Comparison of ENCODE assay signal across 34 mouse cellular contexts in the genomic region with DNA sequence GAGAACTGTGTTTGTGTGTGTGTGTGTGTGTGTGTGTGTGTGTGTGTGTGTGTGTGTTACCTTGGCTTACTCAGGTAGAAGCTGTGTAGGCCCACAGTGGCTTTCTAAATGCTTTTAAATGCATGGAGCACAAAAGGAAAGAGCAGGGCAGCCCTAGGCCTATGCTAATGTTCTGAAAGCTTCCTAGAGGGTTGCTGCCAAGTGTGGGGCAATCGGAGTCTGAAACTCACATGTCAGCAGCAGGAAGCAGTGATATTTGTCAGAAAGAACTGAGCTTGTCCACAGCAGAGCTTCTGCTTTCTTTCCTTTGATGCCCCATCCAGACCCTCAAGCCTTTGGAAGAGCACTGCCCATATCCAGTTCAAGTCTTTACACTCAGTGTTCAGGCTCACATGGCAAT. TPM values are rescaled to one million over a fixed set of nuclear protein-coding genes. Genes with fewer than 3 reads are reported as not detected.
DNase-seq lines count a peak whose midpoint lies in the region; ATAC-seq lines count a peak whose summit lies in the region.
"Had no signal": no experiment of that assay in that cellular context is flagged by ENCODE, and none has a peak within 500 bp of the region (broad histone marks: within the 10 kb centered on the region; RNA-seq: fewer than 3 reads in every experiment).

No protein-coding gene starts in this region.

- WGBS in midbrain, embryonic 11.5 days: 70% methylated on average over 1 of the region's 1 CpGs
- WGBS in midbrain, embryonic 14.5 days: 85% methylated on average over 1 of the region's 1 CpGs
- WGBS in forebrain, embryonic 16.5 days: 67% methylated on average over 1 of the region's 1 CpGs

- no peaks in the 10 kb centered on the region for H3K4me1 ChIP-seq in midbrain, embryonic 11.5 days (ENCODE audit: control insufficient read depth, insufficient read depth, low read length)
- H3K4me1 ChIP-seq in midbrain, embryonic 14.5 days (ENCODE audit: control insufficient read depth, insufficient read depth, low read length): peaks cover 4% of the 10 kb centered on the region; the same call in 1 of the 2 replicates
- peaks cover 6% of the 10 kb centered on the region for H3K4me1 ChIP-seq in forebrain, embryonic 16.5 days (replicated peaks; ENCODE audit: control insufficient read depth, insufficient read depth, low read length)
- H3K4me1 ChIP-seq: embryonic facial prominence, embryonic 12.5 days; forebrain, embryonic 15.5 days; heart, embryonic 12.5 days; hindbrain, embryonic 15.5 days; limb, embryonic 12.5 days had no signal

- no peaks in the 10 kb centered on the region for H3K27me3 ChIP-seq in midbrain, embryonic 11.5 days (ENCODE audit: control insufficient read depth, insufficient read depth, low read length)
- no peaks in the 10 kb centered on the region for H3K27me3 ChIP-seq in midbrain, embryonic 14.5 days (ENCODE audit: control insufficient read depth, insufficient read depth, low read length)
- H3K27me3 ChIP-seq in forebrain, embryonic 16.5 days (replicated peaks; ENCODE audit: control insufficient read depth, insufficient read depth, low read length): no peaks in the 10 kb centered on the region
- H3K27me3 ChIP-seq: embryonic facial prominence, embryonic 12.5 days; forebrain, embryonic 15.5 days; heart, embryonic 12.5 days; hindbrain, embryonic 15.5 days; limb, embryonic 12.5 days; liver, embryonic 13.5 days had no signal

- no peaks in the 10 kb centered on the region for H3K36me3 ChIP-seq in midbrain, embryonic 11.5 days (ENCODE audit: control insufficient read depth, insufficient read depth, low read length)
- no peaks in the 10 kb centered on the region for H3K36me3 ChIP-seq in midbrain, embryonic 14.5 days (ENCODE audit: control insufficient read depth, insufficient read depth, low read length)
- no peaks in the 10 kb centered on the region for H3K36me3 ChIP-seq in forebrain, embryonic 16.5 days (ENCODE audit: control insufficient read depth, insufficient read depth)
- H3K36me3 ChIP-seq: embryonic facial prominence, embryonic 12.5 days; forebrain, embryonic 10.5 days; forebrain, embryonic 15.5 days; heart, embryonic 12.5 days; hindbrain, embryonic 15.5 days; limb, embryonic 12.5 days; liver, embryonic 13.5 days had no signal

- intact Hi-C loops in heart, postnatal 36 days (cut with DNase I): no loop called here

- H3K9me3 ChIP-seq in midbrain, embryonic 11.5 days (ENCODE audit: control insufficient read depth, low read length): no peaks in the 10 kb centered on the region
- H3K9me3 ChIP-seq in midbrain, embryonic 14.5 days (ENCODE audit: control insufficient read depth, low read length): no peaks in the 10 kb centered on the region
- no peaks in the 10 kb centered on the region for H3K9me3 ChIP-seq in forebrain, embryonic 16.5 days (ENCODE audit: control insufficient read depth, low read length)
- H3K9me3 ChIP-seq: embryonic facial prominence, embryonic 12.5 days; forebrain, embryonic 10.5 days; forebrain, embryonic 15.5 days; heart, embryonic 12.5 days; hindbrain, embryonic 15.5 days; limb, embryonic 12.5 days; liver, embryonic 13.5 days had no signal

- no peak for ATAC-seq in midbrain, embryonic 11.5 days (ENCODE audit: low FRiP score)
- ATAC-seq in midbrain, embryonic 14.5 days (ENCODE audit: low FRiP score, low TSS enrichment): no peak
- ATAC-seq in forebrain, embryonic 16.5 days: no peak
- ATAC-seq: activated CD4-positive, CD25-positive, alpha-beta regulatory T cell, adult 4 months; forebrain, embryonic 15.5 days; inflammation-experienced regulatory T-cells, adult 6 months; midbrain, embryonic 16.5 days had no signal

- DNase-seq in heart, adult 11 months: peak; percentile 85
- DNase-seq in heart, postnatal 36 days: no peak
- DNase-seq in midbrain, embryonic 11.5 days (ENCODE audit: low spot score, missing footprints): peak; percentile 59
- no peak for DNase-seq in midbrain, embryonic 14.5 days
- DNase-seq in fat pad, adult 2 months (ENCODE audit: extremely low read depth, low read depth, low spot score): peak; percentile 31
- no peak for DNase-seq in adipocyte (ENCODE audit: low spot score)
- DNase-seq: B cell, adult 2 months; cerebellum, adult 11-12 months; cerebellum, adult 9-11 months; embryo, embryonic 11 days; gastrocnemius, postnatal 14 days; heart, adult 2 months; kidney, adult 2 months; kidney, postnatal 36 days; liver, embryonic 13.5 days; lung, embryonic 14.5 days; right cerebral cortex, postnatal 4 days; thymus, adult 18-20 months; thymus, postnatal 25 days had no signal

- H3K4me2 ChIP-seq in midbrain, embryonic 11.5 days: no peak overlapping the region
- no peak overlapping the region for H3K4me2 ChIP-seq in midbrain, embryonic 14.5 days (ENCODE audit: low read length)
- no peak overlapping the region for H3K4me2 ChIP-seq in forebrain, embryonic 16.5 days (ENCODE audit: low read length)
- H3K4me2 ChIP-seq: embryonic facial prominence, embryonic 12.5 days; forebrain, embryonic 15.5 days; heart, embryonic 12.5 days; hindbrain, embryonic 15.5 days; limb, embryonic 12.5 days; liver, embryonic 13.5 days; lung, embryonic 14.5 days had no signal

- no peak overlapping the region for H3K9ac ChIP-seq in midbrain, embryonic 11.5 days (ENCODE audit: low read length)
- no peak overlapping the region for H3K9ac ChIP-seq in midbrain, embryonic 14.5 days (replicated peaks; ENCODE audit: low read length)
- H3K9ac ChIP-seq in forebrain, embryonic 16.5 days (replicated peaks; ENCODE audit: low read depth, low read length): no peak overlapping the region
- H3K9ac ChIP-seq: embryonic facial prominence, embryonic 12.5 days; forebrain, embryonic 15.5 days; heart, embryonic 12.5 days; hindbrain, embryonic 15.5 days; limb, embryonic 12.5 days; liver, embryonic 13.5 days; lung, embryonic 14.5 days had no signal

- H3K4me3 ChIP-seq in midbrain, embryonic 11.5 days (ENCODE audit: low read depth, low read length): no peak overlapping the region
- no peak overlapping the region for H3K4me3 ChIP-seq in midbrain, embryonic 14.5 days (replicated peaks; ENCODE audit: low read depth, low read length)
- no peak overlapping the region for H3K4me3 ChIP-seq in forebrain, embryonic 16.5 days (replicated peaks; ENCODE audit: low read length)
- H3K4me3 ChIP-seq: embryonic facial prominence, embryonic 12.5 days; forebrain, embryonic 10.5 days; forebrain, embryonic 15.5 days; heart, adult 2 months; heart, embryonic 12.5 days; hindbrain, embryonic 15.5 days; layer of hippocampus, adult 2 months; left cerebral cortex, adult 2 months; limb, embryonic 12.5 days; liver, embryonic 13.5 days had no signal

- H3K27ac ChIP-seq in midbrain, embryonic 11.5 days (ENCODE audit: low read depth, low read length): no peak overlapping the region
- H3K27ac ChIP-seq in midbrain, embryonic 14.5 days (replicated peaks; ENCODE audit: low read depth, low read length): no peak overlapping the region
- H3K27ac ChIP-seq in forebrain, embryonic 16.5 days (ENCODE audit: low read length): no peak overlapping the region
- H3K27ac ChIP-seq: embryonic facial prominence, embryonic 12.5 days; forebrain, embryonic 10.5 days; forebrain, embryonic 15.5 days; heart, adult 2 months; hindbrain, embryonic 15.5 days; layer of hippocampus, adult 2 months; left cerebral cortex, adult 2 months; limb, embryonic 12.5 days; liver, embryonic 13.5 days; stomach, postnatal 0 days had no signal

RNA-seq across cellular contexts. Expression of a gene that starts 4.3 kb away (rescaled TPM):
- total RNA-seq in heart, postnatal 36 days (2021): 1 to 10 TPM; 3.8 to 4.9 TPM
- polyA plus RNA-seq in midbrain, embryonic 11.5 days (2014; fragmentation: Nextera tagmentation; extraction: Ambion mirVana): 2.6 and 2.9 TPM in 2 replicates
- polyA plus RNA-seq in midbrain, embryonic 14.5 days (2014; fragmentation: Nextera tagmentation; extraction: Ambion mirVana): 2.8 and 3.4 TPM in 2 replicates
- 5.9 and 8.1 TPM in 2 replicates for polyA plus RNA-seq in forebrain, embryonic 16.5 days (2015; fragmentation: Nextera tagmentation; extraction: Ambion mirVana)
- total RNA-seq: hematopoietic stem cell, adult 5-6 weeks; neutrophil, adult 5-6 weeks had no signal
- polyA plus RNA-seq: activated CD4-positive, CD25-positive, alpha-beta regulatory T cell, adult 4 months; inflammation-experienced regulatory T-cells, adult 6 months had no signal

Comparison
In these comparisons a context has a peak if more than half of its experiments do, and no peak if none do; other contexts are left out.
1. DNase-seq: peak in heart, adult 11 months (single experiment), midbrain, embryonic 11.5 days (single experiment) and fat pad, adult 2 months (single experiment); none in heart, postnatal 36 days (0 of 2), midbrain, embryonic 14.5 days (single experiment) and adipocyte (single experiment).